Mouse (Mus musculus) frontal cortex, postnatal 36 days (tissue): ENCODE measurements around the gene 4930512M02Rik.

Source experiments
- DNase-seq, 2 experiments: peaks; one replicate each; pipeline ENCODE4 v3.0.0; 2022; ENCODE audit warnings: low spot score in 2 of 2

Gene 4930512M02Rik

GRCm38 (mm10) chr11:11564266-11565044, 63.2 kb downstream of the 4930512M02Rik start:
- DNase-seq = no peak

- no peak for DNase-seq
Measured at GRCm38 (mm10) chr11:11561118-11561517, 66.5 kb downstream of the 4930512M02Rik start.

- no peak for DNase-seq
Measured at GRCm38 (mm10) chr11:11559099-11559686, 68.4 kb downstream of the 4930512M02Rik start.

GRCm38 (mm10) chr11:11558662-11559061, 69.0 kb downstream of the 4930512M02Rik start:
- DNase-seq = no peak

GRCm38 (mm10) chr11:11557173-11557967, 70.3 kb downstream of the 4930512M02Rik start:
- peak; percentile 30 to 58 for DNase-seq

- DNase-seq = no peak
Measured at GRCm38 (mm10) chr11:11556186-11556585, 71.4 kb downstream of the 4930512M02Rik start.

GRCm38 (mm10) chr11:11555563-11555962, 72.1 kb downstream of the 4930512M02Rik start:
- no peak for DNase-seq

- no peak for DNase-seq
Measured at GRCm38 (mm10) chr11:11547597-11548240, 79.9 kb downstream of the 4930512M02Rik start.

- DNase-seq = no peak
Measured at GRCm38 (mm10) chr11:11546903-11547511, 80.6 kb downstream of the 4930512M02Rik start.

GRCm38 (mm10) chr11:11545948-11546347, 81.7 kb downstream of the 4930512M02Rik start:
- no peak for DNase-seq
